Mouse (Mus musculus) splenic B cell, adult 2 months (primary cell): ENCODE data around the gene Camk1.
"Not testable (repeated sequence)": the region's sequence is repeated elsewhere in the genome, so short reads cannot be mapped to it uniquely, and the experiment has no call there.

ENCODE experiments used
- DNase-seq: peaks from one replicate; pipeline ENCODE4 v3.0.0-alpha.2; 2011; ENCODE audit warnings: low read depth, low spot score
- H3K27me3 ChIP-seq: 2 replicates; pipeline ENCODE4 v1.6.1; 2012; ENCODE audit warnings: mild to moderate bottlenecking, low read length, moderate library complexity, mixed read lengths; ENCODE audit not compliant: control insufficient read depth, poor library complexity, insufficient read depth, severe bottlenecking
- H3K36me3 ChIP-seq: 2 replicates; pipeline ENCODE4 v1.6.1; 2012; ENCODE audit warnings: mild to moderate bottlenecking, low read length, moderate library complexity, mixed read lengths; ENCODE audit not compliant: control insufficient read depth, poor library complexity, insufficient read depth, severe bottlenecking

The Camk1 gene

GRCm38 (mm10) chr6:113342297-113342696, 1.5 kb downstream of the Camk1 start:
- H3K27me3 ChIP-seq: no peaks in the 10 kb centered on the region
- no peak for DNase-seq
- no peaks in the 10 kb centered on the region for H3K36me3 ChIP-seq

DNA sequence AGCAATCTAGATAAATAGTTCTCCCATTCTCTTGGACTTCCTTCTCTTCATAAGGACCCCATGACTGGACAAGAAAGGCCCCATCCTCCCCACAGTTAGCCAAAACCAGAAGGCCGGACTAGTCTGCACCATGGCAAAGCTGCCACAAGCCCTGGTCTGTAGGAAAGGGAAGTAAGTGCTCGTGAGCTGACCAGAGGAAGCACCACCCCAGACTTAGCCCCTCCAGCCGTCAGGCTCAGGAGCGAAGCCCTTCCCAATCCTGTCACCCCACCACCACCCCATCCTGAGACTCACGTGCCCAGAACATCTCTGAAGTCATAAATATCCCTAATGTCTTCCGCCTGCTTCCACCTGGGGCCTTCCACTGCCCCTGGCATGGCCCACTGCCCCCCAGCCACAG, 2.2 kb downstream of the Camk1 start:
- DNase-seq: no peak
- Histone ChIP-seq H3K27me3 (no peaks in the 10 kb centered on the region), H3K36me3 (no peaks in the 10 kb centered on the region)

- Histone ChIP-seq H3K36me3 (peaks cover 2% of the 10 kb centered on the region; the same call in 1 of the 2 replicates), H3K27me3 (no peaks in the 10 kb centered on the region)
- DNase-seq: no peak
Observed at GRCm38 (mm10) chr6:113336852-113337620, 6.7 kb downstream of the Camk1 start.

- H3K27me3 ChIP-seq: no peaks in the 10 kb centered on the region
- no peak for DNase-seq
- H3K36me3 ChIP-seq: peaks cover 4% of the 10 kb centered on the region; the same call in 1 of the 2 replicates
Observed at GRCm38 (mm10) chr6:113334216-113334615, 9.6 kb downstream of the Camk1 start.

- no peaks in the 10 kb centered on the region for H3K27me3 ChIP-seq
- DNase-seq: no peak
- peaks cover 4% of the 10 kb centered on the region; the same call in 1 of the 2 replicates for H3K36me3 ChIP-seq
Observed at GRCm38 (mm10) chr6:113333137-113333950, 10.4 kb downstream of the Camk1 start.

DNA sequence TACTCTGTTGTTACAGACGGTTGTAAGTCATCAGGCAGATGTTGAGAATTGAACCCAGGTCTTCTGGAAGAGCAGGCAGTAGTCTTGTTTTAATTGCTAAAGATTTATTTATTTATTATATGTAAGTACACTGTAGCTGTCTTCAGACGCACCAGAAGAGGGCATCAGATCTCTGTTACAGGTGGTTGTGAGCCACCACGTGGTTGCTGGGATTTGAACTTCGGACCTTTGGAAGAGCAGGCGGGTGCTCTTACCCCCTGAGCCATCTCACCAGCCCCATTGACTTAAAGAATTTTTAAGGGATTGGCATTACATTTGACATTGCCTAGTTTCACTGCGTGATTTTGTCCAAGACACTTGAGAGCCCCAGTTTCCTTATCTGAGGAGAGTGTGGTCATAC, 11.1 kb downstream of the Camk1 start:
- H3K36me3 ChIP-seq, H3K27me3 ChIP-seq, DNase-seq: not testable (repeated sequence)

DNA sequence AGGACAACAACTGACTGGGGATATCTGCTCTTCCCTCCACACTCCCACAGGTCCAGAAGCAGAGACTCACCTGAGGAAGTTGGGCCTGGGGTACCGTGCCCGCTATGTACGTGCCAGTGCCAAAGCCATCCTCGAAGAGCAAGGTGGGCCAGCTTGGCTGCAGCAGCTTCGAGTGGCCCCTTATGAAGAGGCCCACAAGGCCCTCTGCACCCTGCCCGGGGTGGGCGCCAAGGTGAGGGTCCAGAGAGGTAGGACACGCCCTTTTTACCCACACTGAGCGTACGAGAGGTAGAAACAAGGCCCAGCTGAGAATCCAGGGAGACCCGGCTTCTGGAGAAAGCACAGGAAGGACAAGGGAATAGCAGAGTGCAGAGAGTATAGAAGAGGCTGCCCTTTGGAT, 12.1 kb downstream of the Camk1 start:
- DNase-seq: no peak

DNA sequence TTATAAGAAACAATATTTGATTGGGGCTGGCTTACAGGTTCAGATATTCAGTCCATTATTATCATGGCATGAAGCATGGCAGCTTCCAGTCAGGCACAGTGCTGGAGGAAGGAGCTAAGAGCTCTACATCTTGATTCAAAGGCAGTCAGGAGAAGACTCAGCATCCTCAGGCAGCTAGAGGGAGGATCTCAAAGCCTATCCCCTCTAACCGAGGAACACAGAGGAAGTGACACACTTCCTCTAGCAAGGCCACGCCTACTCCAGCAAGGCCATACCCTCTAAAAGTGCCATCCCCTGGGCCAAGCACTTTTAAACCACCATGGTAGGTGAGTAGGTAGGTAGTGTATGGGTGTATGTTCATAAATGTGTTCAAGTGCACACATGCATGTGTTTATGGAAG, 13.2 kb downstream of the Camk1 start:
- Histone ChIP-seq H3K36me3 (peaks cover 4% of the 10 kb centered on the region; the same call in 1 of the 2 replicates), H3K27me3 (no peaks in the 10 kb centered on the region)
- DNase-seq: peak; percentile 78

More for the DNA sequence above, 12.1 kb downstream of the Camk1 start:
- no peaks in the 10 kb centered on the region for H3K27me3 ChIP-seq
- H3K36me3 ChIP-seq: peaks cover 4% of the 10 kb centered on the region; the same call in 1 of the 2 replicates

DNA sequence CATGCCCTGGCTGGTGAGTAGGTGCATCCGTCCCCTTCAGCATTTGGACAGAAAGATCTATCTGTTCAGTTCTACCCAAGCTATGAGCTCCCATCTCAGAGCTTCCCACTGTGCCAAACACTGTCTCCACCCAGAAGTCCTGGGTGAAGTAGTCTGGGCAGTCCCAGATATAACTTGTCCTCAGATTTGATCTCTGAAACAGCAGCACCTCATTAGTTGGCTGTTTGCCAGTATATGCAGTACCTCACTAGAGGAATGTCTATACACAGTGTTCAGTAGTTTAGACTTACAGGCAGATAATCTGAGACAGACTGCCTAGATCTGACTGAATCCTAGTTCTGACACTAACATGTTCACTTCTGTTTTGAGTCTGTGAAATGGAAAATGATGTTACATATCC, 14.4 kb downstream of the Camk1 start:
- Histone ChIP-seq H3K36me3 (peaks cover 4% of the 10 kb centered on the region; the same call in 1 of the 2 replicates), H3K27me3 (no peaks in the 10 kb centered on the region)
- DNase-seq: no peak

GRCm38 (mm10) chr6:113326533-113327315, 17.1 kb downstream of the Camk1 start, which contains the start of gene Ogg1:
Gene Ogg1, plus strand, starts transcription at chr6:113326972.
- Histone ChIP-seq H3K27me3 (no peaks in the 10 kb centered on the region), H3K36me3 (peaks cover 9% of the 10 kb centered on the region; the same call in 1 of the 2 replicates)
- DNase-seq: peak; percentile 98

- no peak for DNase-seq
- no peaks in the 10 kb centered on the region for H3K27me3 ChIP-seq
Observed at GRCm38 (mm10) chr6:113315972-113316371, 27.8 kb downstream of the Camk1 start.

GRCm38 (mm10) chr6:113308141-113308540, 35.6 kb downstream of the Camk1 start:
- Histone ChIP-seq H3K36me3 (peaks cover 7% of the 10 kb centered on the region), H3K27me3 (no peaks in the 10 kb centered on the region)
- peak; percentile 69 for DNase-seq

More at GRCm38 (mm10) chr6:113315972-113316371, 27.8 kb downstream of the Camk1 start:
- peaks cover 20% of the 10 kb centered on the region for H3K36me3 ChIP-seq

GRCm38 (mm10) chr6:113307481-113308121, 36.2 kb downstream of the Camk1 start:
- no peaks in the 10 kb centered on the region for H3K27me3 ChIP-seq
- peak; percentile 55 for DNase-seq
- H3K36me3 ChIP-seq: peaks cover 5% of the 10 kb centered on the region

- Histone ChIP-seq H3K27me3 (no peaks in the 10 kb centered on the region), H3K36me3 (peaks cover 2% of the 10 kb centered on the region)
- DNase-seq: no peak
Observed at GRCm38 (mm10) chr6:113306986-113307349, 36.8 kb downstream of the Camk1 start, which contains the start of gene Brpf1. Gene Brpf1, plus strand, starts transcription at chr6:113307137.
